Mouse (Mus musculus) monocyte, adult 5-6 weeks (primary cell): Measurements from ENCODE around the gene Atp13a2. TPM values are rescaled to one million over a fixed set of nuclear protein-coding genes. Genes with fewer than 3 reads are reported as not detected.

ENCODE experiments used
- ATAC-seq: fragments of 153-309, 156-312 bp; replicated peaks from 2 replicates; pipeline ENCODE4 v1.8.0; 2017; ENCODE audit warnings: mild to moderate bottlenecking; ENCODE audit not compliant: low TSS enrichment, insufficient number of reproducible peaks, severe bottlenecking, poor library complexity, low FRiP score
- total RNA-seq: library from RNA; stranded (forward); fragments of 200-1000, 200-491, 200-594 nt; gene quantifications from 3 replicates; pipeline ENCODE4 v1.2.3, GENCODE M21; 2017

Atp13a2 gene
- total RNA-seq, 1 experiment from 2014 or later = 29.4 TPM

GRCm38 (mm10) chr4:141020811-141021613 is 34.3 kb downstream of the Atp13a2 start:
- no peak for ATAC-seq

- ATAC-seq = no peak
Measured at GRCm38 (mm10) chr4:141021614-141021929, 34.9 kb downstream of the Atp13a2 start.

- no peak for ATAC-seq
Measured at GRCm38 (mm10) chr4:141024052-141024451, 37.4 kb downstream of the Atp13a2 start.

GRCm38 (mm10) chr4:141024992-141025391 is 38.3 kb downstream of the Atp13a2 start:
- ATAC-seq = no peak

GRCm38 (mm10) chr4:141030541-141031206 is 44.0 kb downstream of the Atp13a2 start:
- no peak for ATAC-seq

- ATAC-seq = peak; percentile 85
Measured at GRCm38 (mm10) chr4:141031733-141032132, 45.1 kb downstream of the Atp13a2 start.

- no peak for ATAC-seq
Measured at GRCm38 (mm10) chr4:141033606-141034549, 47.2 kb downstream of the Atp13a2 start.

- ATAC-seq = no peak
Measured at GRCm38 (mm10) chr4:141041117-141041516, 54.4 kb downstream of the Atp13a2 start.

- ATAC-seq = 0 out of 2 replicates have a peak, but pooled peaks have one; percentile 48
Measured at GRCm38 (mm10) chr4:141044816-141045215, 58.1 kb downstream of the Atp13a2 start.

- no peak for ATAC-seq
Measured at GRCm38 (mm10) chr4:141048810-141049475, 62.3 kb downstream of the Atp13a2 start.

GRCm38 (mm10) chr4:141049476-141049835 is 62.8 kb downstream of the Atp13a2 start:
- no peak for ATAC-seq

- no peak for ATAC-seq
Measured at GRCm38 (mm10) chr4:141052442-141052841, 65.8 kb downstream of the Atp13a2 start.

- no peak for ATAC-seq
Measured at GRCm38 (mm10) chr4:141053138-141053537, 66.5 kb downstream of the Atp13a2 start.

GRCm38 (mm10) chr4:141053568-141054161 is 67.0 kb downstream of the Atp13a2 start:
- no peak for ATAC-seq

Other genes starting within 250 kb of the Atp13a2 start
- not detected in 3 replicates for gene Padi6, start 244.2 kb upstream of the Atp13a2 start, total RNA-seq
- gene Padi4, start 212.6 kb upstream of the Atp13a2 start, total RNA-seq = 5.7 to 16.3 TPM (median 13.0 TPM) in 3 replicates
- not detected in 3 replicates for gene Padi3, start 176.2 kb upstream of the Atp13a2 start, total RNA-seq
- gene Padi1, start 141.1 kb upstream of the Atp13a2 start, total RNA-seq = 0.29 to 0.86 TPM in 2 of 3 replicates, not detected in the other
- gene Padi2, start 80.5 kb upstream of the Atp13a2 start, total RNA-seq = 41.3 to 73.2 TPM (median 47.7 TPM) in 3 replicates
- gene Sdhb, start 25.7 kb upstream of the Atp13a2 start, total RNA-seq = 122 to 131 TPM (median 125 TPM) in 3 replicates
- not detected in 3 replicates for gene Mfap2, start 23.5 kb downstream of the Atp13a2 start, total RNA-seq
- 4.8 to 12.1 TPM (median 8.5 TPM) in 3 replicates for gene Crocc, start 73.7 kb downstream of the Atp13a2 start, total RNA-seq
- 103 to 149 TPM (median 111 TPM) in 3 replicates for gene Necap2, start 91.5 kb downstream of the Atp13a2 start, total RNA-seq
- gene Spata21, start 101.5 kb downstream of the Atp13a2 start, total RNA-seq = not detected in 3 replicates
- gene Szrd1, start 152.9 kb downstream of the Atp13a2 start, total RNA-seq = 35.3 to 47.0 TPM (median 43.5 TPM) in 3 replicates
- 5.0 to 11.5 TPM (median 5.5 TPM) in 3 replicates for gene Fbxo42, start 161.0 kb downstream of the Atp13a2 start, total RNA-seq
- 0.38 to 2.7 TPM in 2 of 3 replicates, not detected in the other for gene Rsg1, start 227.1 kb downstream of the Atp13a2 start, total RNA-seq